Mouse (Mus musculus): ENCODE results near the gene Pgap3.

Pgap3 gene

DNA sequence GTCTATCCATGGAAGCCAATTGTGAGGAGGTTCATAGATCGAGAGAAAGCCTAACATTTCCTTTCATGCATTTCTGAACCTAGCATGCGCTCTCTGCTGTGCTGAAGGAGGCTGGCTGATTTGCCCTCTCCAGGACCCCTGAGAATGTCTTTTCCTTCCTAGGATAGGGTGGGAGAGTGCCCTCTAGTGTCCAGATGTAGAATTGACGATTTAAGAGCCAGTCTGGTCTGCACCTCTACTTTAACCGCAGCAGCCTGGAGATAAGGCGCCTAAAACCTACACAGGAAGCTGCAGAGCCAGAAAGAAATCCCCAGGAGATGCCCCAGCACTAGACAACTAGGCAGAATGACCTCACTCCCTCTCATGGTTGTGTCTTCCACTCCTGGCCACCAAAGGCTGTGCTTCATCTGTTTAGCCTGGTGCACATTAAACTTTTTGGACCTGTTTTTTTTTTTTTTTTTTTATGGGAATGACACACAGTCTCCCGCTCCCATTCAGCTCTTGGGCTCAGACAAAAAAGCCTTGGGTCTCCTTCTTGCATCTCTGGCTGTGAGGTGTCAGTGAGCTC is 44.5 kb downstream of the Pgap3 start:
- DNase-seq (ENCODE audit: low spot score): peak; percentile 19

DNA sequence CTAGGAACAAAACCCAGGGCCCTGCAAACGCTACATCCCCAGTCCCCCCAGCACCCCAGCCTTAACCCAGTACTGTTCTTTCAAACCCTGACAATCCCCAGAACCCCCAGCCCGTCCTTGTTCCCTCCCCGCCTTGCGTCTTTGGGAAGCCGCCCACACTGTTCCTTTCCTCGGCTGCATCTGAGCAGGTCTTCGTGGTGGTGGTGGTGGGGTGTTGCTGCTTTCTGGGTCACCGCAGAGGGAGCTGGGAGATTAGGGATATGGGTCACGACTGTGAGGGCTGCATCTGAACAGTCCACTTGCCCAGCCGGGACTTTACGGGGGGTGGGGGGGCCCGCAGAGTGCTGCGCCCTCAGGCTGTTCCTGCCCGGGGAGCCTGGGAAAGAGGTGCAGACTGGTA is 45.8 kb downstream of the Pgap3 start:
- DNase-seq (ENCODE audit: low spot score): no peak

DNA sequence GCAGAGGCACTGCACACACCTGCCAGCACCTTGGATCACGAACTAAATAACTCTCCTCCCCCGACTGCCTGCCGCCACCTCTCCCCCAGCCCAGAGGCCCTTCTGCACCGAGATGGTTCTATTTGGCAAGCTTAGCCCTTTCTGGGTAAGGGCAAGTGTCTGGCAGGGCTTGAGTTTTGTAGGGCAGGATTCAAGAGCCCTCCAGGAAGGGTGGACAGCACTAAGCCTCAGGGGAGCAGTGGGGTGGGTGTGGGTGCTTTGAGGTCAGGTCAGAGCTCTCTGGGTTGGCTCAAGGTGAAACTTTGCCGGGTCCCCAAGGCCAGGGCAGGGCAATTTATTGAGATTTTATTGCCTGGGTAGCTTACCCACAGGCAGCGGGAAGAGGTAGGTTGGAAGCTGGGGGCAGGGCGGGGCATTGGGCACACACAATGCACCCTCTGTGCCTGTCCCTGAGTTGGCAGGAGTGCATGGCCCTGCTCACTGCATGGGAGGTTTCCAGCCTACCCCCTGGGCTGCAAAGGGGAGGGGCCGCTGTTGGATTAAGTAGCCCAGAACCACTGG is 46.6 kb downstream of the Pgap3 start:
- DNase-seq (ENCODE audit: low spot score): no peak

DNA sequence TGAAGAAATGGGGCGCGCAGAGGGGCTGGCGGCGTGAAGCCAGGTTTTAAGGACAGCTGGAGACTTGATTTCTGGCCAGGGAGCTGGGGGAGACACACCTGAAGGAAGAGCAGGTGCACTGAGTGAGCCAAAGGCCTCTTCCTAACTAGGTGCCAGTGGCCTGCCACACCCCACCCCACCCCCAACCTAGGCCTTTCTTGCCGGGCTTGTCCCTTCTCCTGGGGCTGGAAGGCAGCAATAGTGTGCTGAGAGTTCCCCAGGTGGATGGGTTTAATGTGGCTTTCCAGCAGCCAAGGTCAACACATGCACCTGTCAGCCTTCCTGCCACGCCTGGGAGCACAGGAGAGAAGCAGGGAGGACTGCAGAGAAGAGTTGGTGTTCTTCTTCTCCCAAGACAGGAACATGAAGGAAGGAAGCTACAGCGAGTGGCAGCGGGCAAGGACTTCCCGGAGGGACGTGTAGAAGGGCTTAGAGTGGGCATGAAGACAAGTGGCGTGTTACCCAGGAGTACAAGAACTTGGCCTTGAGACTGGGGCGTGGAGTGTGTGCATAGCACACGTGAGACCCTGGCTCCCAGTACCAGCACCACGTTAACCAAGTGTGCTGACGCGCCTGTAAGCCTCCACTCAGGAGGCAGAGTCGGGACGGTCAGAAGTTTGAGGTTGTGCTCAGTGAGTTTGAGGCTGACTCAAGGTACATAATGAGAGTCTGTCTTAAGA is 47.9 kb downstream of the Pgap3 start:
- DNase-seq (ENCODE audit: low spot score): no peak

DNA sequence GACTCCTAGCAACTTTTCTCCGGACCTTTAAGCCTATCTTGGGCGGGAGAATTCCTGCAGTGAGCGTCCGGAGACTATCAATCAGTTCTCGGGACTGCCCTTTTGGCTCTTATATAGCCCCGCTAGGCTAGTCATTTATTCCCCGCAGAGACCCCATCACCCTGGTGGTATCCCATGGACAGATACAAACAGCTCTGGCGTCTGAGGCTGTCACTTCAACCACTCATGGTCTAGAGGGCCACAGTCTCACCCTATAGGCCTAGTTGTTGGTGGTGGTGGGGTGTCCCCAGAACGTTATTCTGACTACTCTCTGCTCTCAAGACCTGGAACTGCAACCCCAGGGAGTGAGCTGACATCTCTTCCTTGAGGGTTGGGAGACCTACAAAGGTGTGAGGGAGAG is 51.0 kb downstream of the Pgap3 start:
- DNase-seq (ENCODE audit: low spot score): no peak

DNA sequence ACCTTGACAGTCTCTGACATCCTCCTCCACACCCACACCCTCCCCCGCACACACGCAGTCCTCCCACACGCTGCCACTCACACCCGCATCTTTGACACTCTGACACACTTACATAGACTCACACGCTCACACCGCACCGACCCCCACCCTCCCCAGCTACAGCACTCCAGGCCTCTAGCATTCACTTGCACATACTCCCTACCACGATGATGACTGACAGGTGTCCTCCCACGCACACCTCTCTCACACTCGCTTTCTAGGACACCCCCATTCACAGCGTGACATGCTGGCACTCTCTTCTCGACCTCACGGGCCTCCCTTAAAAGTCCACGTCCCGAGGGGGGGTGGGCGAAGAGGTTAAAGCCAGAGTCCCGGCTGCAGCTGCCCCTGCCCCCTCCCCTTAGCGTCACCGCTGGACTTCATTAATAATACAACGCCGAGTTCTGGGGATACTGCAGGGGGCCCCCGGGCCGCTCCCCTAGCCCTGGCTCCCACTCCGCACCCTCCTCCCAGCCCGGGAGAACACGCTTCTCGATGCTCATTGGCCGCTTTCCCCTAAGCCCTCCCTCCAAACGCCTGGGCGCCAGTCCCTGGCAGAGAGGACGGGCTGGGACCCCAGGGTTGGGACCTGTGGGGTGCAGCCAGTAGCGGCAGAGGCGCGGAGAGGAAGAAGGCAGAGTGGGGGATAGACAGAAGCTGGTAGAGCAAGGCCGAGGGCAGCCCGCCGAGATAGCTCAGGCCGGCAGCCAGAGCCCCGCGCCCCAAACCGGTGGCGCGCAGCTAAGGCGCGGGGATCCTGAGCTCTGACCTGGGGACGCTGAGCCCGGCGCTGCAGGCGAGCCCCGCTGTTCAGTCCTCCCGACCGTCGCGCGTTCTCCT is 52.0 kb downstream of the Pgap3 start, which contains the start of gene Ppp1r1b:
TSS of gene Ppp1r1b (plus strand) at position 322 of the 879 bp plus-strand sequence.
- no peak for DNase-seq (ENCODE audit: low spot score)

DNA sequence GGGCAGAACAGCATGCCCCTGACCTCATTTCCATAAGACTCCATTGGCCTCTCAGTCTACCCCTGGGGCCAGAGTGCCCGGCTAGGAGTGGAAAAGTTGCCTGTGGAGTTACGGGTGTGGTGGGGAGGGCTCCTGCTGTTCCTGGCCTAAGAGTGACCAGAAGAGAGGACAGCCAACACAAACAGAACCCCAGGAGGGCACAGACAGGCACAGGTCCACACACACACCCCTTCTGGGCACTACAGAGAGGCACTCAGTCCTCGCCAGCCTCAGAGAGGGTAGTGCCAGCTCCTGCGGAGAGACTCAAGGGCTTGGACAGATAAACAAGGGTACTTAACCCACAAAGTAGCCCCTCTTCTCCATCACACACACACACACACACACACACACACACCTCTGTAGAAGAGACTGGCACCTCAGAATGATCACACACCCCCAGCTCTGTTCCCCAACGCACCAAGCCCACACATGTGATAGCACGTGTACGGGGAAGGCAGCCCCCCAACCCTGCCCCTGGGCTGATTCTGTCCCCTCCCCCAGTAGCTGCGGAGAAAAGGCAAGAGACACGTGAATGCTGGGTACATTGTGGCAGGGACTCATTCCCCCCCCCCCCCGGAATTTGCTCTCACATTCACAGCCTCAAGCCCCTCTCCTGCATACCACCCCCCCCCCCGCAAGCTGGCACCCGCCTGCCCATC is 52.8 kb downstream of the Pgap3 start:
- no peak for DNase-seq (ENCODE audit: low spot score)

DNA sequence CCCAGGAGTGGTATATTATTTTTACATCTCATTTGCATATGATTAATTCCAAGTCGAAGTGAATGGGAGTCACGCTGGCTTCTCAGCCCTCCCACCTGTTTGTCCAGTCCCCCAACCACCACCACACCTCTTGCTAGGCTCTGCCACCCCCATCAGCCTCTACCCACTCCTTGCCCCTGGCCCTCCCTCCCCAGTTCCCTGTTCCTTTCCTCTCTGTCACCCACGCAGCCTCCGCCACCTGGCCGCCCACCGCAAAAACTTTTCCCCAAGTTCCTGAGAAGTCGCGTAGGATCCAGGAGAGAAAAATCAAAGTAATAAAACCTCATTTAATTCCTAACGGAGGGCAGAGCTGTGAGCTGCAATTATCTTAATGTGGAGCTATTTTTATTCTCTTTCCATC is 54.1 kb downstream of the Pgap3 start:
- no peak for DNase-seq (ENCODE audit: low spot score)

DNA sequence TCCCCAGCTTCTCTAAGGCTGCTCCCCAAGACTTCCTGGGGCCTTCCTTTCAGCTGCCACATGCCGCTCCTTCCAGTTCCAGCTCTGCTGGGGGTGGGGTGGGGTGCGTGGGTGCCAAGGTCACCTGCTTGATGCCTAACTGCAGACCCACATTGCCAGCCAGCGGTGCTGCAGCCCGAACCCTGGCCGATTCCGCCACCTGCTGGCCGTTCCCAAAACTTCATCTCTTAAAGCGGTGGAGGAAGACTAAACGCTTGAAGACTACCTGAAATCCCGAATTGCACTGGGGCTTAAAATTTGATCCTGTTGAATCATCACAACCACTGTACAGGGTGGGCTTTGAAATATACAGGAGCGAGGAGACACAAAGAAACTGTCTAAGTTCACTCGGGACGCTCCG is 55.0 kb downstream of the Pgap3 start:
- peak; percentile 53 for DNase-seq (ENCODE audit: low spot score)

DNA sequence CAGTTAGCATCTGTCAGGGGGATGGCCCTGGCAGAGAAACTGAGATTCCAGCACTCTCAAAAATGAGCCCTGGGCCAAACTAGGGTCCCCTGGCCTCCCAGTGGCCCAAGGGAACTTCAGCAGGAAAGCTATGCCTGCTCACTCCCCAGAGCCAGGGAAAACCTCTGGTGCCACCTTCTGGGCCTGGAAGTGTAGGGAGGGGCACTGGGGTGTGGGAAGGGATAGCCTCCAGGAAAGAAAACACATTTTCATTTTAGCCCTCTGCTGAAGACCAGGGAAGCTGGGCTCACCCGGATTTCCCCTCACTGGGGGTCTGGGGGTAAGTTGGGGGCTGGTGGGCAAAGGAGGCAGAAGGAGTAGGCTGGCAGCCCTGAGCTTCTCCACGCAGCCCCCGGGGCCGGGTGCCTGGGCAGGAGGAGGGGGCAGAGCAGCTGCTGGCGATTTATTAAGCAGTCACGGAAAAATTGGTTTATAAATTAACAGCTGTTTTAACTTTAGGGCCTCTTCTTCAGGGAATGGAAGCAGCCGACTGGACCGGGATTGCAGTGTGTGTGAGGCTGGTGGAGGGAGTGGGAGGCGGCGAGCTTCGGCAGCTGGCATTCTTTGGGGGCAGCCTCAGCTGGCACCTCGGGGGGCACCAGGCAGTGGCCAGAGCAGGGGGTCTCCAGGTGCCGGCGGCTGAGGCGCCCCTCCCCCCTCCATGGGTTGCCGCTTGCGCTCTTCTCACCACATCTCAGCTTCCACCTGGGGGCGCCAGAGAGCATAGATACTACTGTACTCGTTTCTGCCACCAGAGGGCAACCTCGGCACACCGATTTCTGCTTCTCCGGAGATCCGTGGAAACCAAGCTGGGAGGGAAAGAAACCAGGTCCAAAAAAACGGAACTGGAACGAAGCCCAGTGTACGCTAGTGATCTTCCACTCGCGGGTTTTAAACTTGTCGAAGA is 58.0 kb downstream of the Pgap3 start:
- DNase-seq (ENCODE audit: low spot score): peak; percentile 87

DNA sequence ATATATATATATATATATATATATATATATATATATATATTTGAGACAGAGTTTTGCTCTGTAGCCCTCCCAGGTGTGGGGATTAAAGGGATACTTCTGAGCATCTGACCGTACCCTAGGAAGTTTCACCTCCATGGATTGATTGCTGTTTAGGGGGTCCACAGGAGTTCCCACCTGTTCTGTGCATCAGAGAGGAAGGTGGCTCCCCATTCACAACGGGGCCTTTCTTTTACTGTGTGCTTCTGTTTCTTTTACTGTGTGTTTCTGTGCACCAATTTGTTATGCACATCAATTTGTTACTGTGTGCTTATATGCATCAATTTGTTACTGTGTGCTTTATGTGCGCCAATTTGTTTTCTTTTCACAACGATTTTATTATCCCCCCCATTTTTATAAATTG is 59.1 kb downstream of the Pgap3 start:
- DNase-seq (ENCODE audit: low spot score): no peak

DNA sequence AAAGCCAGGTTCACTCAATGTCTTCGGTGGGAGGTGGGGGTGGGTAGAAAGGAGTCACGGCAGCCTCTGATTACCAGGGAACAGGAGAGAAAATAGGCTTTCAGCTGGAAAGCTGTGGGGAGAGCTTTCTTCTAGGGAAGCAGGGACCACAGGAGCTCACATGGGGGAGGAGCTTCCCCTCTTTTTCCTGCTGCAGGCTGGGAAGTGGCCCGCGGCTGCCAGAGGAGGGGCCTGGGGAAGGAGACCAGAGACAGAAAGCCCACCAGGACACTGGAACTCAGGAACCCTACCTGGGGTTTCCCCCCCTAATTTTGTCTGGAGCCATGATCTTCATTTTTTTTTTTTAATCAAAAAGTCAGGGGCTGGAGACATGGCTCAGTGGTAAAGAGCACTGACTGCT is 59.7 kb downstream of the Pgap3 start:
- no peak for DNase-seq (ENCODE audit: low spot score)

DNA sequence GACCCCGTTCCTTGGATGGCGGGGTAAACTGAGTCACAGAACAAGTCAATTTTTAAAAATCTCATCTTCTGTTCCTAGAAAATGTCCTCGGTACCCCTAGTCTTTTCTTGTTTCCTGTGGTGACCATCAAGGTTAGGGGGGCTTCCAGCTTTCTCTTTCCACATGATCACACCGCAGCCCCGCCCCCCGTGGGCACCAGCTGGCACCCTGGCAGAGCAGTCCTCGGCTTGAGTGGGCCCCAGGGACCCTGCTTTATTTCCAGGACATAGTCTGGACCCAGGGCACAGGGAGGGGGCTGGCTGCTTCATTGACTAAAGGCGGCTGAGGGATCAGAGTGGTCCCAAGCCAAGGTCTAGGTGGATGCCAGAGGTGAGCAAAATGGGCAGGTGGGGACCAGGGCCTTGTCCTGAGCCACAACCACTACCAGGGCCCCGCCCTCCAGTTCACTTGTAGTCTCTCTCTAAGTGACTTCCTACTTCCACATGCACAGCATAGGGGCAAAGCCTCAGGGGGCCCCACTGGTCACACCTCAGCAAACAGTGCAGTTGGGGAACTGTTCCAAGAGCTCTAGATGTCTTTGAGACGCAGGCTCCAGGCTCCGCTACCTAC is 60.5 kb downstream of the Pgap3 start:
- no peak for DNase-seq (ENCODE audit: low spot score)

DNA sequence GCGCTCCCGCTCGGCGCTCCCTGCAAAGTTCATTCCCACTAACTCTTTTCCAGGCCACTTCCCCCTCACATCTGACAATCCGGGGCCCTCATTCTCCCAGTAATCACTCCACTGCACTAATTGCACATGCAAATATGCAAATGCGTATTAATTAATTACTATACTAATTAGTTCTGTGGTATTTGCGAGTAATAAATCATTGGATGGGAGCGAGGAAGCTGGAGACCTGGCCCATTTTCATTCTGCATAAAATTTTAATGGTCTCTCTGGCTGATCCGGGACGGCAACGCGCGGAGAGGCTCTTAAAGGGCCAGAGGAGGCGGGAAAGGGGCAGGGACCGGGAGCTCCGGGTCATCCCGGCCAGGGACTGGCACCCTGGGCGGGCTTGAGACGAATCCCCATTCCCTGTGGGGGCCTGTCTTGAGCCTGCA is 61.2 kb downstream of the Pgap3 start:
- no peak for DNase-seq (ENCODE audit: low spot score)

Data from spleen, adult 12 weeks (tissue).